Mouse (Mus musculus): Measurements from ENCODE around the gene Gm10591. TPM values are rescaled to one million over a fixed set of nuclear protein-coding genes. Genes with fewer than 3 reads are reported as not detected.
"Not testable (repeated sequence)": the region's sequence is repeated elsewhere in the genome, so short reads cannot be mapped to it uniquely, and the experiment has no call there.

Gene Gm10591
- not detected in 2 replicates for total RNA-seq (2014; rRNA removed)
- polyA plus RNA-seq (2015; fragmentation: Nextera tagmentation; extraction: Ambion mirVana) = not detected in 2 replicates

GRCm38 (mm10) chr4:42611895-42612294 lies at the start of gene Gm10591:
Gene Gm10591 (plus strand): TSS chr4:42612195.
- H3K36me3 ChIP-seq (ENCODE audit: insufficient read depth, low read length); H3K4me2 ChIP-seq (ENCODE audit: low read depth, low read length); H3K4me3 ChIP-seq (ENCODE audit: low read length); H3K9ac ChIP-seq (replicated peaks; ENCODE audit: low read length); DNase-seq (ENCODE audit: low spot score); H3K27me3 ChIP-seq (ENCODE audit: insufficient read depth, low read length); ATAC-seq; H3K9me3 ChIP-seq (ENCODE audit: low read length); H3K27ac ChIP-seq; H3K4me1 ChIP-seq (ENCODE audit: insufficient read depth, low read length): not testable (repeated sequence)
- WGBS = no CpG with 5 or more reads among the region's 5 CpGs

GRCm38 (mm10) chr4:42629419-42629818 lies 17.4 kb downstream of the Gm10591 start, which contains the start of gene Gm2564:
Gene Gm2564 (plus strand): TSS chr4:42629719.
- not testable (repeated sequence) for H3K4me1 ChIP-seq (ENCODE audit: insufficient read depth, low read length); H3K9ac ChIP-seq (replicated peaks; ENCODE audit: low read length); ATAC-seq; H3K9me3 ChIP-seq (ENCODE audit: low read length); H3K4me3 ChIP-seq (ENCODE audit: low read length); H3K4me2 ChIP-seq (ENCODE audit: low read depth, low read length); H3K36me3 ChIP-seq (ENCODE audit: insufficient read depth, low read length); DNase-seq (ENCODE audit: low spot score); H3K27ac ChIP-seq; H3K27me3 ChIP-seq (ENCODE audit: insufficient read depth, low read length)
- no CpG with 5 or more reads among the region's 8 CpGs for WGBS

- ATAC-seq; H3K27me3 ChIP-seq (ENCODE audit: insufficient read depth, low read length); H3K9ac ChIP-seq (replicated peaks; ENCODE audit: low read length); H3K36me3 ChIP-seq (ENCODE audit: insufficient read depth, low read length); H3K9me3 ChIP-seq (ENCODE audit: low read length); H3K4me1 ChIP-seq (ENCODE audit: insufficient read depth, low read length); H3K4me3 ChIP-seq (ENCODE audit: low read length); H3K4me2 ChIP-seq (ENCODE audit: low read depth, low read length); H3K27ac ChIP-seq; DNase-seq (ENCODE audit: low spot score): not testable (repeated sequence)
- no CpG with 5 or more reads among the region's 9 CpGs for WGBS
Observed at GRCm38 (mm10) chr4:42654951-42655350, 43.0 kb downstream of the Gm10591 start, which contains the start of gene Ccl27b. Gene Ccl27b (plus strand): TSS chr4:42655251.

GRCm38 (mm10) chr4:42661793-42662192 lies 49.8 kb downstream of the Gm10591 start, which contains the start of gene Il11ra2:
Gene Il11ra2 (minus strand): TSS chr4:42661893.
- not testable (repeated sequence) for H3K36me3 ChIP-seq (ENCODE audit: insufficient read depth, low read length); H3K9me3 ChIP-seq (ENCODE audit: low read length); H3K27ac ChIP-seq; H3K4me1 ChIP-seq (ENCODE audit: insufficient read depth, low read length); H3K4me2 ChIP-seq (ENCODE audit: low read depth, low read length); H3K27me3 ChIP-seq (ENCODE audit: insufficient read depth, low read length); H3K4me3 ChIP-seq (ENCODE audit: low read length); DNase-seq (ENCODE audit: low spot score); H3K9ac ChIP-seq (replicated peaks; ENCODE audit: low read length); ATAC-seq
- no CpG with 5 or more reads among the region's 3 CpGs for WGBS

Other genes with a start within 250 kb of the Gm10591 start
- not detected in 2 replicates for gene Gm21586, start 172.8 kb upstream of the Gm10591 start, total RNA-seq (2014; rRNA removed)
- gene Gm21586, start 172.8 kb upstream of the Gm10591 start, polyA plus RNA-seq (2015; fragmentation: Nextera tagmentation; extraction: Ambion mirVana) = not detected in 2 replicates
- 0.78 and 1.6 TPM in 2 replicates for gene Gm2163, start 145.4 kb upstream of the Gm10591 start, total RNA-seq (2014; rRNA removed)
- gene Gm2163, start 145.4 kb upstream of the Gm10591 start, polyA plus RNA-seq (2015; fragmentation: Nextera tagmentation; extraction: Ambion mirVana) = 0.09 and 0.10 TPM in 2 replicates
- gene Fam205a2, start 84.0 kb upstream of the Gm10591 start, total RNA-seq (2014; rRNA removed) = 1.8 TPM in 1 of 2 replicates, not detected in the other
- gene Fam205a2, start 84.0 kb upstream of the Gm10591 start, polyA plus RNA-seq (2015; fragmentation: Nextera tagmentation; extraction: Ambion mirVana) = not detected in 2 replicates
- gene Gm2564, start 17.5 kb downstream of the Gm10591 start, total RNA-seq (2014; rRNA removed) = not detected in 2 replicates
- gene Gm2564, start 17.5 kb downstream of the Gm10591 start, polyA plus RNA-seq (2015; fragmentation: Nextera tagmentation; extraction: Ambion mirVana) = 0.68 and 1.0 TPM in 2 replicates
- gene Ccl27b, start 43.1 kb downstream of the Gm10591 start, total RNA-seq (2014; rRNA removed) = not detected in 2 replicates
- gene Ccl27b, start 43.1 kb downstream of the Gm10591 start, polyA plus RNA-seq (2015; fragmentation: Nextera tagmentation; extraction: Ambion mirVana) = 1.1 TPM in 1 of 2 replicates, not detected in the other
- not detected in 2 replicates for gene Il11ra2, start 49.7 kb downstream of the Gm10591 start, total RNA-seq (2014; rRNA removed)
- not detected in 2 replicates for gene Il11ra2, start 49.7 kb downstream of the Gm10591 start, polyA plus RNA-seq (2015; fragmentation: Nextera tagmentation; extraction: Ambion mirVana)
- not detected in 2 replicates for gene 4930578G10Rik, start 123.3 kb downstream of the Gm10591 start, total RNA-seq (2014; rRNA removed)
- gene 4930578G10Rik, start 123.3 kb downstream of the Gm10591 start, polyA plus RNA-seq (2015; fragmentation: Nextera tagmentation; extraction: Ambion mirVana) = 0.63 and 0.70 TPM in 2 replicates
- gene Ccl19, start 144.4 kb downstream of the Gm10591 start, total RNA-seq (2014; rRNA removed) = not detected in 2 replicates
- 0.74 and 0.83 TPM in 2 replicates for gene Ccl19, start 144.4 kb downstream of the Gm10591 start, polyA plus RNA-seq (2015; fragmentation: Nextera tagmentation; extraction: Ambion mirVana)
- gene Ccl21a, start 161.8 kb downstream of the Gm10591 start, total RNA-seq (2014; rRNA removed) = 3.1 TPM in 1 of 2 replicates, not detected in the other
- 0.24 and 0.79 TPM in 2 replicates for gene Ccl21a, start 161.8 kb downstream of the Gm10591 start, polyA plus RNA-seq (2015; fragmentation: Nextera tagmentation; extraction: Ambion mirVana)
- 0.07 TPM in 1 of 2 replicates, not detected in the other for gene Fam205a1, start 241.7 kb downstream of the Gm10591 start, total RNA-seq (2014; rRNA removed)
- 0.15 TPM in 1 of 2 replicates, not detected in the other for gene Fam205a1, start 241.7 kb downstream of the Gm10591 start, polyA plus RNA-seq (2015; fragmentation: Nextera tagmentation; extraction: Ambion mirVana)
- 0.05 TPM in 1 of 2 replicates, not detected in the other for gene Gm12394, start 244.6 kb downstream of the Gm10591 start, total RNA-seq (2014; rRNA removed)
- gene Gm12394, start 244.6 kb downstream of the Gm10591 start, polyA plus RNA-seq (2015; fragmentation: Nextera tagmentation; extraction: Ambion mirVana) = 0.55 and 0.68 TPM in 2 replicates

Data from hindbrain, postnatal 0 days (tissue).